Comparison of ENCODE assay signal across 30 mouse cellular contexts in genomic region chr10:39334320-39334719, GRCm38 (mm10). TPM values are rescaled to one million over a fixed set of nuclear protein-coding genes. Genes with fewer than 3 reads are reported as not detected.
A peak's percentile ranks its signal among the peaks of the same experiment; 100 is the strongest.
DNase-seq lines count a peak whose midpoint lies in the region; ATAC-seq and TF ChIP-seq lines count a peak whose summit lies in the region.
"Had no signal": no experiment of that assay in that cellular context is flagged by ENCODE, and none has a peak within 500 bp of the region (broad histone marks: within the 10 kb centered on the region; RNA-seq: fewer than 3 reads in every experiment).

No protein-coding gene starts in this region.

- no peak overlapping the region for H3K4me3 ChIP-seq in forebrain, embryonic 12.5 days (replicated peaks)
- H3K4me3 ChIP-seq in forebrain, embryonic 10.5 days = no peak overlapping the region
- H3K4me3 ChIP-seq in heart, embryonic 10.5 days = no peak overlapping the region
- H3K4me3 ChIP-seq in lung, adult 2 months (replicated peaks; ENCODE audit: extremely low read depth, low read depth, low read length) = no peak overlapping the region
- H3K4me3 ChIP-seq: embryonic facial prominence, embryonic 12.5 days; liver, embryonic 12.5 days; midbrain, embryonic 10.5 days; myocyte; neural tube, embryonic 12.5 days had no signal

- no peak for TF ChIP-seq POLR2A in lung, adult 2 months (IDR thresholded peaks at IDR 0.05; ENCODE audit: borderline replicate concordance, extremely low read depth, low read depth, low read length)

- H3K36me3 ChIP-seq in forebrain, embryonic 12.5 days (replicated peaks) = no peaks in the 10 kb centered on the region
- no peaks in the 10 kb centered on the region for H3K36me3 ChIP-seq in forebrain, embryonic 10.5 days (replicated peaks)
- no peaks in the 10 kb centered on the region for H3K36me3 ChIP-seq in heart, embryonic 10.5 days
- H3K36me3 ChIP-seq: embryonic facial prominence, embryonic 12.5 days; G1E; liver, embryonic 12.5 days; midbrain, embryonic 10.5 days; neural tube, embryonic 12.5 days had no signal

- no peak for ATAC-seq in forebrain, embryonic 12.5 days (ENCODE audit: low FRiP score)
- ATAC-seq in CD4-positive, CD25-positive, alpha-beta regulatory T cell, adult 4 months = no peak
- ATAC-seq: intestine, embryonic 16.5 days; liver, embryonic 12.5 days; liver, postnatal 0 days; Patski had no signal

- WGBS in forebrain, embryonic 12.5 days = 49% methylated on average over 3 of the region's 3 CpGs
- 84% methylated on average over 3 of the region's 3 CpGs for WGBS in forebrain, embryonic 10.5 days
- WGBS in heart, embryonic 10.5 days = 43% methylated on average over 3 of the region's 3 CpGs
- WGBS in lung, adult 2 months = 25% methylated on average over 3 of the region's 3 CpGs

- H3K4me1 ChIP-seq in forebrain, embryonic 12.5 days = peaks cover 4% of the 10 kb centered on the region; the same call in 1 of the 2 replicates
- no peaks in the 10 kb centered on the region for H3K4me1 ChIP-seq in forebrain, embryonic 10.5 days
- no peaks in the 10 kb centered on the region for H3K4me1 ChIP-seq in heart, embryonic 10.5 days
- no peaks in the 10 kb centered on the region for H3K4me1 ChIP-seq in lung, adult 2 months (ENCODE audit: control insufficient read depth, insufficient read depth, low read length)
- H3K4me1 ChIP-seq: embryonic facial prominence, embryonic 12.5 days; liver, embryonic 12.5 days; midbrain, embryonic 10.5 days; neural tube, embryonic 12.5 days had no signal

- H3K4me2 ChIP-seq in forebrain, embryonic 12.5 days = no peak overlapping the region
- H3K4me2 ChIP-seq: embryonic facial prominence, embryonic 12.5 days; liver, embryonic 12.5 days; neural tube, embryonic 12.5 days had no signal

- intact Hi-C loops in heart, postnatal 10 days (cut with DNase I) = no loop called here

- H3K9ac ChIP-seq in forebrain, embryonic 12.5 days = no peak overlapping the region
- H3K9ac ChIP-seq: embryonic facial prominence, embryonic 12.5 days; liver, embryonic 12.5 days; liver, postnatal 0 days; neural tube, embryonic 12.5 days had no signal

- no peaks in the 10 kb centered on the region for H3K27me3 ChIP-seq in forebrain, embryonic 12.5 days
- H3K27me3 ChIP-seq in forebrain, embryonic 10.5 days (ENCODE audit: poor library complexity, severe bottlenecking) = no peaks in the 10 kb centered on the region
- H3K27me3 ChIP-seq in heart, embryonic 10.5 days (ENCODE audit: insufficient read depth, poor library complexity, severe bottlenecking) = no peaks in the 10 kb centered on the region
- H3K27me3 ChIP-seq: embryonic facial prominence, embryonic 12.5 days; liver, embryonic 12.5 days; neural tube, embryonic 12.5 days; Patski had no signal

- peak overlapping the region; percentile 56; the same call in 1 of the 2 replicates for H3K27ac ChIP-seq in forebrain, embryonic 12.5 days
- no peak overlapping the region for H3K27ac ChIP-seq in forebrain, embryonic 10.5 days
- H3K27ac ChIP-seq in heart, embryonic 10.5 days = no peak overlapping the region
- H3K27ac ChIP-seq: embryonic facial prominence, embryonic 12.5 days; kidney, postnatal 0 days; liver, embryonic 12.5 days; midbrain, embryonic 10.5 days; neural tube, embryonic 12.5 days had no signal

- H3K9me3 ChIP-seq in forebrain, embryonic 12.5 days = peaks cover 5% of the 10 kb centered on the region; the same call in 1 of the 2 replicates
- H3K9me3 ChIP-seq in forebrain, embryonic 10.5 days = peaks cover 11% of the 10 kb centered on the region; the same call in 1 of the 2 replicates
- 0 out of 2 replicates have a peak, but pooled peaks cover 2% of the 10 kb centered on the region for H3K9me3 ChIP-seq in heart, embryonic 10.5 days

- no peak for TF ChIP-seq CTCF in lung, adult 2 months (IDR thresholded peaks at IDR 0.05; ENCODE audit: insufficient read depth, low read length)

- DNase-seq in forebrain, embryonic 10.5 days (ENCODE audit: extremely low spot score, low spot score) = no peak
- peak; percentile 35 to 38 for DNase-seq in heart, postnatal 10 days
- no peak for DNase-seq in heart, embryonic 10.5 days (ENCODE audit: low spot score)
- DNase-seq in lung, postnatal 10 days = peak; percentile 17
- DNase-seq in lung, adult 2 months = no peak
- DNase-seq in spleen, postnatal 36 days (ENCODE audit: low spot score in 2 of 2) = no peak
- DNase-seq: adrenal gland, postnatal 10 days; cerebellum, adult 11 months; cerebellum, adult 9-10 months; cerebellum, postnatal 36 days; gastrocnemius, postnatal 10 days; kidney, adult 8-10 months; kidney, postnatal 4 days; left cerebral cortex, postnatal 4 days; liver, postnatal 0 days; right cerebral cortex, adult 18-20 months; right cerebral cortex, postnatal 4 days; thymus, adult 2 months; thymus, postnatal 36 days had no signal

RNA-seq across cellular contexts. Expression of gene Fyn, which starts 34.3 kb away (rescaled TPM):
- 62.0 and 63.4 TPM in 2 replicates for polyA plus RNA-seq in forebrain, embryonic 12.5 days (2016; fragmentation: Nextera tagmentation; extraction: Ambion mirVana)
- 20.5 and 21.4 TPM in 2 replicates for polyA plus RNA-seq in forebrain, embryonic 10.5 days (2016; fragmentation: Nextera tagmentation; extraction: Ambion mirVana)
- total RNA-seq in heart, postnatal 10 days (2021) = 10 to 100 TPM; 52.2 to 55.5 TPM
- polyA plus RNA-seq in heart, embryonic 10.5 days (2016; fragmentation: Nextera tagmentation; extraction: Ambion mirVana) = 12.9 and 20.8 TPM in 2 replicates
- 26.0 and 29.2 TPM in 2 replicates for polyA plus RNA-seq in lung, adult 2 months (2012; rRNA removed)
- polyA plus RNA-seq in CD4-positive, CD25-positive, alpha-beta regulatory T cell, adult 4 months (2017; shearing (Covaris generic)) = 100 to 1,000 TPM in 1 of 2 experiments, 10 to 100 TPM in 1; 71.9 to 106 TPM

Comparison
In these comparisons a context has a peak if more than half of its experiments do, and no peak if none do; other contexts are left out.
1. DNase-seq: peak in heart, postnatal 10 days (2 of 2) and lung, postnatal 10 days (single experiment); none in forebrain, embryonic 10.5 days (single experiment), heart, embryonic 10.5 days (single experiment), lung, adult 2 months (single experiment) and spleen, postnatal 36 days (0 of 2).